Mouse (Mus musculus) liver, embryonic 14.5 days (tissue): ENCODE measurements around the gene Trpm2. TPM values are rescaled to one million over a fixed set of nuclear protein-coding genes. Genes with fewer than 3 reads are reported as not detected.

Experiments
- ATAC-seq: fragments of 200-750 bp; cut with Nextera tagmentation; 2 replicates; pipeline ENCODE4 v1.8.0; 2017; ENCODE audit warnings: moderate number of reproducible peaks, mild to moderate bottlenecking, moderate library complexity; ENCODE audit not compliant: insufficient read depth
- DNase-seq, 3 experiments: peaks; one replicate each; pipeline ENCODE4 v3.0.0-alpha.2; 2012 to 2013; ENCODE audit warnings: low read depth in 3 of 3, low spot score in 3 of 3
- H3K27ac ChIP-seq: fragments of 300-500 bp; sonication (generic); 2 replicates; pipeline ENCODE4 v1.5.1; 2014; ENCODE audit warnings: moderate library complexity, mild to moderate bottlenecking, control low read depth, inconsistent platforms
- H3K27me3 ChIP-seq: fragments of 300-500 bp; sonication (generic); 2 replicates; pipeline ENCODE4 v1.6.1; 2014; ENCODE audit warnings: mild to moderate bottlenecking, low read length, moderate library complexity; ENCODE audit not compliant: control insufficient read depth, insufficient read depth
- H3K36me3 ChIP-seq: fragments of 300-500 bp; sonication (generic); replicated peaks from 2 replicates; pipeline ENCODE4 v1.6.1; 2014; ENCODE audit warnings: low read depth; ENCODE audit not compliant: control insufficient read depth, insufficient read depth
- H3K4me1 ChIP-seq, 2 experiments: fragments of 200-500 bp in 1 of 2; fragments of 300-500 bp in 1 of 2; sonication (generic) in 1 of 2; replicated peaks; 2 replicates each; pipeline ENCODE4 v1.6.1; 2012 to 2014; ENCODE audit warnings: antibody characterized with exemption in 1 of 2, inconsistent platforms in 1 of 2, low read length in 1 of 2; ENCODE audit not compliant: control insufficient read depth in 2 of 2, insufficient read depth in 2 of 2
- H3K4me2 ChIP-seq: fragments of 300-500 bp; sonication (generic); 2 replicates; pipeline ENCODE4 v1.6.1; 2014; ENCODE audit warnings: low read depth, mild to moderate bottlenecking, control low read depth, moderate library complexity
- H3K4me3 ChIP-seq, 2 experiments: fragments of 200-500 bp in 1 of 2; fragments of 300-500 bp in 1 of 2; sonication (generic) in 1 of 2; 2 replicates each; pipeline ENCODE4 v1.5.1; 2012 to 2014; ENCODE audit warnings: low read depth in 2 of 2, low read length in 2 of 2, mild to moderate bottlenecking in 2 of 2, control low read depth in 1 of 2, inconsistent platforms in 1 of 2, moderate library complexity in 1 of 2; ENCODE audit not compliant: insufficient read depth in 1 of 2
- H3K9ac ChIP-seq: fragments of 300-500 bp; sonication (generic); replicated peaks from 2 replicates; pipeline ENCODE4 v1.6.1; 2014; ENCODE audit warnings: mild to moderate bottlenecking, control low read depth, moderate library complexity
- H3K9me3 ChIP-seq: fragments of 300-500 bp; sonication (generic); 2 replicates; pipeline ENCODE4 v1.6.1; 2016; ENCODE audit warnings: low read length, mixed read lengths; ENCODE audit not compliant: control insufficient read depth
- CTCF ChIP-seq: IDR thresholded peaks from 2 replicates; pipeline ENCODE4 v1.5.1; 2016; ENCODE audit warnings: antibody characterized with exemption, low read depth, control low read depth
- EP300 ChIP-seq: IDR thresholded peaks from 2 replicates; pipeline ENCODE4 v1.6.1; 2016; ENCODE audit warnings: antibody characterized with exemption, low read depth
- WGBS: fragments of 180-500 bp; shearing (Covaris S2); extraction: QIAGEN DNeasy Blood & Tissue Kit; methylation state at CpG from one replicate; pipeline ENCODE4 v1.1.7; 2014; ENCODE audit not compliant: insufficient replicate concordance; 5-methylcytosine and 5-hydroxymethylcytosine counted together
- polyA plus RNA-seq, 2 experiments: library from polyadenylated mRNA; depleted of rRNA in 1 of 2; stranded (reverse) in 1 of 2; unstranded in 1 of 2; fragments of >200 nt; fragmentation: Nextera tagmentation in 1 of 2; extraction: Ambion mirVana in 1 of 2; gene quantifications; 2 replicates each; pipeline versions ENCODE4 v1.2.1 to v1.2.3; 2012 to 2014

Trpm2 gene
- polyA plus RNA-seq, 2 experiments = 1.1 to 1.4 TPM

GRCm38 (mm10) chr10:77985775-77986174 is 15.4 kb upstream of the Trpm2 start:
- no peak for TF ChIP-seq EP300
- TF ChIP-seq CTCF = no peak
- Histone ChIP-seq H3K9me3 (no peaks in the 10 kb centered on the region), H3K9ac (no peak overlapping the region), H3K27ac (no peak overlapping the region), H3K36me3 (peaks cover 32% of the 10 kb centered on the region), H3K27me3 (no peaks in the 10 kb centered on the region), H3K4me3 (no peak overlapping the region), H3K4me1 (no peaks in the 10 kb centered on the region), H3K4me2 (no peak overlapping the region)
- 77% methylated on average over 5 of the region's 5 CpGs for WGBS
- no peak for DNase-seq
- no peak for ATAC-seq

- TF ChIP-seq CTCF = peak; percentile 96
- no peak for TF ChIP-seq EP300
- WGBS = 2% methylated on average over 4 of the region's 4 CpGs
- peak; percentile 64 to 67 (median 64) for DNase-seq
- no peaks in the 10 kb centered on the region for H3K27me3 ChIP-seq
- no peaks in the 10 kb centered on the region for H3K9me3 ChIP-seq
- H3K36me3 ChIP-seq = peaks cover 21% of the 10 kb centered on the region
- no peak overlapping the region for H3K27ac ChIP-seq
- no peaks in the 10 kb centered on the region for H3K4me1 ChIP-seq
- H3K4me3 ChIP-seq = no peak overlapping the region
- no peak overlapping the region for H3K9ac ChIP-seq
- H3K4me2 ChIP-seq = no peak overlapping the region
- ATAC-seq = peak; percentile 44; the same call in 1 of the 2 replicates
Measured at GRCm38 (mm10) chr10:77984660-77985059, 14.3 kb upstream of the Trpm2 start.

DNA sequence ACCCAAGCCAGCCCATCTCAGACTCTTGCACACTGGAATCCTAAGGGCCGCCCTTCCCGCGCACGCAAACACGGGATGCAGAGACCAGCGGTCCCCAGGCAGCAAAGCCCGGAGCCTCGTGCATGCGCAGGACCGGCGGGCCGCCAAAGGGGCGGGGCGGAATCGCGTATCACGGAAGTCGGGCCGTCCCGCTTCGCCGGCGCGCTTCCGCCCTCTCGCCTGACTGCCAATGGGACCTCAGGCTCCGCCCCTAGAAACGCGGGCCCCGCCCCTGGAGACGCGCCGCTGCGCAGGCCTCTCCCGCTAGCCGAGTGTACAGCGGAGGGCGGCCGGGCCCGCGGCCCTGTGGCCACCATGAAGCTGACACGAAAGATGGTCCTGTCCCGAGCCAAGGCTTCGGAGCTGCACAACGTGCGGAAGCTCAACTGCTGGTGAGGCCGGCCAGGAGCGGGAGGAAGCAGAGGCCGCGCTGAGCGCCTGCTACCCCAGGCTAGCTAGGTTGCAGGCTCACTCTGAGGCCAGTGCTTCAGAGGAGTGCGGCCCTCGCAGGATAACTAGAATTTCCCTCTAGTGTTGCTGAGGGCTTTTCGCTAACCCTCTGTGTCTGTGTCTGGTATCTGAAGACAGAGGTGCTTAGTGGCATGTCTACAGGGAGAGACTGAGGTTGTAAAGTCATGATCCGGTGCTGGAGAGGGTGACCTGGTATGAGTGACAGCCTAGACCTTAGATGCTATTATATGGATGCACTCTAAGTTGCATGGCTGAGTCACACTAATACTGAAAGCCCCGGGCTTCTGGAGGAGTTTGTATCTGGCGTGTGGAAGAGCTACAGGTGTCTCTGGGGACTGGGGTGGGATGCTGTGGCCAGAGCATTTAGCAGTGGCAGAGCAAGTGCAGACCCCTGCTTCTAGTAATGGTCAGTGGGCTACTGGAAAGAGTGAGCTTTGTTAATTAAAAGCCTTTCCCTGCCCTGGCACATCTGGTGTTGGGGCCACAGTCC is 8.3 kb upstream of the Trpm2 start, which contains the start of gene 1810043G02Rik:
Gene 1810043G02Rik, plus strand, starts transcription at position 174 of the 1,000 bp plus-strand sequence.
- Histone ChIP-seq H3K4me1 (peaks cover 4 to 16% of the 10 kb centered on the region in 2 experiments), H3K36me3 (no peaks in the 10 kb centered on the region), H3K27ac (no peak within 1 kb of the TSS), H3K9ac (peak within 1 kb of the TSS; percentile 52), H3K27me3 (no peaks in the 10 kb centered on the region), H3K4me3 (peak within 1 kb of the TSS; percentile 58 to 60), H3K4me2 (peak within 1 kb of the TSS; percentile 65), H3K9me3 (no peaks in the 10 kb centered on the region)
- DNase-seq = peak; percentile 90 to 93 (median 91)
- WGBS = 2% methylated on average over 57 of the region's 57 CpGs
- TF ChIP-seq EP300 = no peak
- no peak for TF ChIP-seq CTCF
- peak; percentile 98 for ATAC-seq

GRCm38 (mm10) chr10:77976458-77977150 is 6.2 kb upstream of the Trpm2 start:
- no peak overlapping the region for H3K27ac ChIP-seq
- DNase-seq (no peak), ATAC-seq (no peak)
- H3K9me3 ChIP-seq = no peaks in the 10 kb centered on the region
- H3K9ac ChIP-seq = no peak overlapping the region
- H3K4me1 ChIP-seq = peaks cover 4 to 16% of the 10 kb centered on the region in 2 experiments
- H3K27me3 ChIP-seq = no peaks in the 10 kb centered on the region
- 54% methylated on average over 8 of the region's 8 CpGs for WGBS
- TF ChIP-seq CTCF = no peak
- no peak overlapping the region for H3K4me2 ChIP-seq
- H3K4me3 ChIP-seq = no peak overlapping the region
- H3K36me3 ChIP-seq = no peaks in the 10 kb centered on the region

DNA sequence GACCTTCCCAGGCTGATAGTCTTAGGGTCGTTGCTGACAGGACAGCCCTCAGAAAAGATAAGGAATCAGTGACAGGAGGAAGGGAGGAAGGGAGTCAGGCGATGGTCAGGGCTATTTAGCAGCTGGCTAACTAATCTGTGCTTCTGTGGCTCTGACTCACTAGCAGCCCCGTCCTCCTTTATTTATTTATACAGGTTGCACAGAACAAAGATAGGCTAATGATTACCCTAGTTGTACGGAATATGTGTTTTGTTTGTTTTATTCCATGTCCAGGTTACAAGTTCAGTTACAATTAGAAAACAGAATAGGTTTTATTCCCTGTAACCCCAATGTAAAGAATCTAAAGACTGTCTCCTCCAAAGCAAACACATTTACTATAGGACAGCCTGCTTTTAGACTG is 5.3 kb upstream of the Trpm2 start:
- Histone ChIP-seq H3K9ac (no peak overlapping the region), H3K4me1 (peaks cover 4 to 16% of the 10 kb centered on the region in 2 experiments), H3K4me2 (no peak overlapping the region), H3K9me3 (no peaks in the 10 kb centered on the region), H3K27me3 (0 out of 2 replicates have a peak, but pooled peaks cover under 1% of the 10 kb centered on the region), H3K4me3 (no peak overlapping the region), H3K27ac (no peak overlapping the region), H3K36me3 (no peaks in the 10 kb centered on the region)
- ATAC-seq (no peak), DNase-seq (no peak)
- TF ChIP-seq CTCF (no peak), EP300 (no peak)
- WGBS = 15% methylated on average over 4 of the region's 4 CpGs
